Mouse (Mus musculus): Measurements from ENCODE around the gene Lhfpl3. TPM values are rescaled to one million over a fixed set of nuclear protein-coding genes. Genes with fewer than 3 reads are reported as not detected.

Gene Lhfpl3
- polyA plus RNA-seq (2014; fragmentation: Illumina TruSeq; extraction: RNeasy Lipid Tissue Mini Kit (QIAGEN cat#74804)), result 1.6 TPM

GRCm38 (mm10) chr5:22745885-22746532 is at the start of gene Lhfpl3:
Gene Lhfpl3, plus strand, starts transcription at chr5:22746059.

Other genes starting within 250 kb of the Lhfpl3 start
- 139 TPM for gene Orc5, start 195.6 kb upstream of the Lhfpl3 start, polyA plus RNA-seq (2014; fragmentation: Illumina TruSeq; extraction: RNeasy Lipid Tissue Mini Kit (QIAGEN cat#74804))